Mouse (Mus musculus) mature B cell (primary cell): Measurements from ENCODE around the gene Naa15.

Experiments
- in situ Hi-C: fragments of 300-500 bp; cut with MboI; formaldehyde crosslinking; loops from 2 replicates; pipeline ENCODE4 v1.14.3; 2019

Naa15 gene

DNA sequence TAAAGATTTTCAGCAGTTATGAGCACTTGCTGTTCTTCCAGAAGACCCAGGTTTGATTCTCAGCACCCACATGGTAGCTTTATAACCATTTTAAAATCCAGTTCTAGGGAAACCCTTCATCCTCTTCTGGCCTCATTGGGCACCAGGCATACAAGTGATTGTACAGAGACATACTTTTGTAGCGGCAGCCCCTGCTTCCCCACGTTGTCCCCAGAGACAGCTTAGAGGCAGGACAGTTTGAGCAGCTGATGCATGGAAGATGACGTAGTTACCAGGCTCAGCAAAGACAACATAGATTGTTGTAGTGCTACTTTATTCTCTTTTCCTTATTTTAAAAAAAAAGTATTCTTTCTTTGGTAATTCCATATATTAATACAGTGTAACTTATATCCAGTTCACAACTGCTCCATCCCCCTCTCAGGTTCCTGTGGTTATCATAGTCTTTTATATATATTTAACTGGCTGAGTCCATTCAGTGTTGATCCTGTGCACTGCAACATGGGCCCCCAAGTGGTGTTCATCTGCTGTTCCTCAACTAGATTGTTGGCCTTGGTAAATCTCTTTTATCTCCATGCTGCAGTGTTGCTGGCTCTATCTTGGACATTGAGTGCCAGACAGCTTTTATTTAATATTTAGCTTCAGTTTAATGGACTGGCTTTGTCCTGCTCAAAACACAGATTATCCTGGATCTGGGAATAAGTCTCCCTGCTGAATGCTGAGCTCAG lies 20.1 kb downstream of the Naa15 start:
- in situ Hi-C loops, result no loop called here

DNA sequence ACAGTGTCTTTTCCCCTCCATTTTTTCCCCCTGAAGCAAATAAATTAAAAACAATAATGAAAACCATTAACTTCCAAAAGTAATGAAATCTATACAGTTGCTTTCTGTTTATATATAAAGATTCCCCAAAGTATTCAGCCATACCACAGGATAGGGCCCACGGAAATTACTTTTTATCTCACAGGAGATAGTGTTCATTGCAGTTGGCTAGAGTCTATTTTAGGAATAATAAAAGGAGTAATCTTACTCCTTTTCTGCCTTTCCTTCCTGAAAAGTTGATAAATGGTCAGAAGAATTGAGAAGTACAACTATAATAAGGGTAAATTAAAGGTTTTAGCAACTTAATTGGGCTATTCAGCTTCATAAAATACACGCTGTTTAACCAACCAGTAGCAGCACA lies 53.6 kb downstream of the Naa15 start:
- in situ Hi-C loops, result no loop called here

DNA sequence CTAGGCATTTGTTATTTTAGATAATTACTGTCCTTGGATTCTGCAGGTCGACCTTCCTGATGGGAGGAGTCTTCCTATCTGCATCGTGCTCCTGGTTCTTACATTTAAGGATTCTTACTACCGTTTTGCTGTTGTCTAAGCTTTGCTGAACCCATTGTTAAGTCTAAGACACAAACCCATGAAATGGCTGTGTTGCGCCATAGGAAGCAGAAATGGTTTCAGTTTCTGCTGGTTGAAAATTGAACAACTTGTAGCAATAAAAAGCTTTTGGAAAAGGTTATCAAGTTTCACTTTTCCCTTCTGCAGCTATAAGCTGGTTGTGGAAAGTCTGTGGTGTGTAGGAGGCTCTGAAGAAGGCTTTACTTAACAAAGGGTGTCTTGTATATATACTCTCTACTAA lies 60.8 kb downstream of the Naa15 start:
- in situ Hi-C loops, result loop anchor here (25.0 kb wide), 1 partner anchor 1987 kb away; the partner anchor contains the start of genes Nhlrc3 and Proser1

DNA sequence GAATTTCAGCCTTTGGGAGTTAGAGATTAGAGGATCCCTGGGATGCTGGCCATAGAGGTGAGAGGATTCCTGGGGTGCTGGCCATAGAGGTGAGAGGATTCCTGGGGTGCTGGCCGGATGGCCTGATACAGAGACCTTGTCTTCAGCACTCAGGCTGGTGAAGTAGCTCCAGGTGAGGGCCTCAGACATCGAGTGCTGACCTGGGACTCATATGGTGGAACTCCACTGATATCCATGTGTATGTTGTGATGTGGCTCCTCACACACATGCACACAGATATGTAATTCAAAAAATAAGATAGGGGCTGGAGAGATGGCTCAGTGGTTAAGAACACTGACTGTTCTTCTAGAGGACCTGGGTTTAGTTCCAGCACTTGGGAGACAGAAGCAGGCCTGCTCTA lies 64.9 kb downstream of the Naa15 start:
- in situ Hi-C loops, result loop anchor here (25.0 kb wide), 1 partner anchor 1982 kb away; the partner anchor contains the start of genes Nhlrc3 and Proser1

DNA sequence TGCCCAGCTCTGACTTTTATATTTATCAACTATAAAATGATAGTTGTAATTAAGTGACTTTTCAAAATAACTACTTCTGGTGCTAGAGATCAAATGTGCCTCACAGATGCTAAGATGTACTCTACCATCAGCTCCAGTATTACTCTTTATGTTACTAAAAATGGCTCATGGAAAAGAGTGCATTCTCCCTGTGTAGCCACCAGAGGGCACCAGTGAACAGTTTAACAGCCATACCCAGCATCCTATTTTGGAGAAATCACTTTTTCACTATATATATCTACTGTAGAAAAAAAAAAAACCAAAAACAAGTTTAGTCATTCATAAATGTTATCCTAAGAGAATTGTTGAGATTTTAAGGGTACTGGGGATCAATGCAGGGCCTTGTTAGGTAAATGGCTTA lies 66.1 kb downstream of the Naa15 start:
- in situ Hi-C loops, result loop anchor here (25.0 kb wide), 1 partner anchor 1981 kb away; the partner anchor contains the start of genes Nhlrc3 and Proser1

DNA sequence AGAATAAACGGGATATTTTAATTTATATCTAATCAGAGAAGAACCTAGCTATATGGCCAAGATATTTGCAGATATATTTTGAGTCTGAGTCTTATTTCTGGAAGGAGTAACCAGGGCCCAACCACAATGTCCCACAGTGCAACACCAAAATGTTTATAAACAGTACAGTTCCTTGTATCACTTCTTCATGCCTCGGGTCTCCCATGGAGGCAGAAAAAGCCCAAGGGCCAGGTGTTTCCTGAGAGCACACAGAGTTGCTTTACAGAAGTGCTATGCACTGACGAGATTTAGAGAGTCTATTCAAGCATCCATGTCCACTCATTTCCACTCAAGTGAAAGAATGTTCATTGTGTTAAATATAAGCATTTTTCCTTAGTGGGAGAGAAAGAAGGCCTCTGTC lies 66.9 kb downstream of the Naa15 start:
- in situ Hi-C loops, result loop anchor here (25.0 kb wide), 1 partner anchor 1980 kb away; the partner anchor contains the start of genes Nhlrc3 and Proser1

DNA sequence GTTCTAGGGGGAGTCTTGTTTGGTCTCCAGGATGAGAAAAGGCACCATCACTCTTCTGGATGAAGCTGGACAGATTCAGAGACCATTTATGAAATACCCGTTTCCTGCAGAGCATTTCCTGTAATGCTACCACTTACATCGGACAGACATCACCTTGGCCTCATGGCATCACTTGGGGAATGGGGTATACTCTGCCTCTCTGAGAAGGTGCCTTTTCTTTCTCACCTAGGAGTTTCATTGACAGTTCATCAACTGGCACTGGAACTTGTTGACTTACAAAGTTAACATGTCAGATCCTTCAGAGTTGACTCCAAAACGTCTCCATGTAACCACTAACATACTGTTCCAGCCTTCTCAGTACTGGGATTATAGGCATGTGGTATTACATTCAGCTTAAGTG lies 67.8 kb downstream of the Naa15 start:
- in situ Hi-C loops, result loop anchor here (25.0 kb wide), 1 partner anchor 1980 kb away; the partner anchor contains the start of genes Nhlrc3 and Proser1

DNA sequence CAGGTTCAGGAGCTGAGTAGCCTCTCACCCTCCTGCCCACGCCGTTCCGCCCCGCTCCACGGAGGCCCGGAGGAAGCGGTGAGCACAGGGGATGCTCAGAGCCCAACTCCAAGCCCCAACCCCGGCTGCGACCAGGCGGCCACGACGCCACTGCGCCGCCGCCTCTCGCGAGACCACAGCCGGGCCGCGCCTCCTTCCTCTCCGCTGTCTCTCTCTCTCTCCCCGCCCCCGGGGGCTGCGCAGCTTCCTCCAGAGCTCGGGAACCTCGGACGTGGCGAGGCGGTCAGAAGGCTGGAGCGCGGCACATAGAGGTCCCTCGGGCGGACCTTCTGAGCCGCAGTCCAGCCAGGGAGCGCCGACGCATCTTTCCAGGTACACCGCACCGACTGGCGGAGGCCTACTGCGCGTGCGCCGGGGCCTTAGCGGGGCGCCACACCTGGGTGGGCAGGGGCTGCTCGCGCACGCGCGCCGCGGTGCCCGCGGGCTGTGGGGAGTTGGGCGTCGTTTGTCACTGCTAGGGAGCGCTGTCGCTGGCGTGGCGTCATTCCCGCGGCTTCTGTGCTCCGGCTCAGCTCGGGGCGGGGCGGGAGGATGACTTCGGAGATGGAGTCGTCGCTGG lies 68.9 kb downstream of the Naa15 start, which contains the start of gene Rab33b:
Gene Rab33b (plus strand): TSS at position 180 of the 619 bp plus-strand sequence.
- in situ Hi-C loops, result loop anchor here (25.0 kb wide), 1 partner anchor 1978 kb away; the partner anchor contains the start of genes Nhlrc3 and Proser1

DNA sequence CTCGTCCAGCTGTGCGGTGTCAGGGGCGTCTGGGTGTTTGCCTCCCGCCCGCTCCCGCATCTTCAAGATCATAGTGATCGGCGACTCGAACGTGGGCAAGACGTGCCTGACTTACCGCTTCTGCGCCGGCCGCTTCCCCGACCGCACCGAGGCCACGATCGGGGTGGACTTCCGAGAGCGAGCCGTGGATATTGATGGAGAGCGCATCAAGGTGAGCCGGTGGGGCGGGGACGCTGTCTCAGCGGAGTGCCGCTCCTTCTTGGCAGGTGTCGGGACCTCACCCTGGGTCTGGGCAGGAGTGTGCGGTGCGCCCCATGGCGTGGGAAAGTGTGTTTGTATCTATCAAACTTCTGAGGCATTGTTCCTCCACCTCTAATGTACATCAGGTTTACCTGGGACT lies 69.4 kb downstream of the Naa15 start:
- in situ Hi-C loops, result loop anchor here (25.0 kb wide), 1 partner anchor 1978 kb away; the partner anchor contains the start of genes Nhlrc3 and Proser1

DNA sequence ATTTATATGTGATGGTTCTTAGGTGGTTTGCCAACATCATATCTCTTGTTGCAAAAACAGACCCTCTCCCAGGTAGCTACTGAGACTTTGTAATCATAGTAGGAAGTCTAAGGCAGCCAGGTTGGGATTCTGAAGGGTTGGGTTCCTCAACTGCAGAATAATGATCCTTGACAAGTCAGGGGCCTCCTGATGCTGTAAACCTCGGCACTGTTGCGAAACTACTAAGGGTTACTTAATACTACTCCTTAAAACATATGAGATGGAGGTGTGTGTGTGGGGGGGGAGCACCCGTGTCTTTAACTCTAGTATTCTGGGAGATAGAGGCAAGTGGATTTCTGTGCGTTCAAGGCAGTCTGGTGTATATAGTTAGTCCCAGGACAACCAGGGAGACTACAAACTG lies 70.4 kb downstream of the Naa15 start:
- in situ Hi-C loops, result loop anchor here (25.0 kb wide), 1 partner anchor 1977 kb away; the partner anchor contains the start of genes Nhlrc3 and Proser1

DNA sequence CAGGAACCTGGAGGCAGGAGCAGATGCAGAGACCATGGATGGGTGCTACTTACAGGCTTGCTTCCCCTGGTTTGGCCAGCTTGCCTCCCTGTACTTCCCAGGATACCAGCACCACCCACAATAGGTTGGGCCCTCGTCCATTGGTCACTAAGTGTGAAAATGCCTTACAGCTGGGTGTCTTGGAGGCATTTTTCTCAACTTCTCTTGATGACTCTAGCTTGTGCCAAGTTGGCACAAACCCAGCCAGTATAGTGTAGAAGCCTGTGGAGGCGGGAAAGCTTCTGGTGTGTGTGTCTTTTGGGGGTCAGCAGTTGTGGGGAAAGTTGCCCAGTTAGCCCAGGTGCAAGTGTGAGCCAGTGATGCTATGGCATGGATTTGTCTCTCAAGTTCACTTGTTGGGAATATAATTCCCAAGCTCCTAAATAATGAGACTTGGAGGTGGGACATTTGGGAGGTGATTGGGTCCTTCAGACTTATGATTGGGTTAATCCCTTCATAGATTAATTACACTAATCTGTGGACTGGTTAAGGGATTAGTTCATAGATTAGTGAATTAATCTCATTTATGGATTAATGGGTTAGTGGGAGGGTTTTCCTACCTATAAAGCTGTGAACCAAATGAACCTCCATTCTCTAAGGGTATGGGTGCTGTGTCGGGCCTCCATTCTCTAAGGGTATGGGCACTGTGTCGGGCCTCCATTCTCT lies 71.7 kb downstream of the Naa15 start:
- in situ Hi-C loops, result loop anchor here (25.0 kb wide), 1 partner anchor 1976 kb away; the partner anchor contains the start of genes Nhlrc3 and Proser1

DNA sequence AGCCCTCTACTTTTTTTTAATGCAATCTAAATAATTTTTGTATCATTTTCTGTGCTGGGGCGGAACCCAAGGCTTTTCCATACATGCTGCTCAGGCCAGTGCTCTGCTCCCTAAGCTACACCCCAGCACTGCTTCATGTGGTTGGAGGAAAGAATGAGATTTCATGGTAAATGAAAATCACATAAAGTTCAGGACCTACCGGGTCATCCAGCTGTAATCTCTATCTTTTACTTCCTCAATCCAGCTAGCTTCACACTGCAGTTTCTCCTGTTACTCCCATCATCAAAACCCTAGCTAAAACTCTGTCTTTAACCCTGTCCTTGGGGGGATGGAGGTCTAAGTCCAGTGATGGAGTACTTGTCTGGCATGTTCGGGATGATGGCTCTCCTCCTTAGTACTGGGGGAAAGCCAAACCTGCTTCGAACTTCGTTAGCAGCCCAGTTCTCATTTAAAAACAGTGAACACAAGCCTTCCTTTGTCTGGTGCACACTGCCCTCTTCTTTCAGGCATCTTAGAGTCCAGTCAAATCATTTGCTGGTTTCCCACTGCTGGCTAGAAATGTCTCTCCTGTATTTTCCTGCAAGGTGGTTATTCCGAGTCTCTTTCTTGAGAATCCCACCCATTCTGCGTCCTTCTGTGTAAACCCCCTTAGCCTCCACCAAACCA lies 75.3 kb downstream of the Naa15 start:
- in situ Hi-C loops, result loop anchor here (25.0 kb wide), 1 partner anchor 1972 kb away; the partner anchor contains the start of genes Nhlrc3 and Proser1

DNA sequence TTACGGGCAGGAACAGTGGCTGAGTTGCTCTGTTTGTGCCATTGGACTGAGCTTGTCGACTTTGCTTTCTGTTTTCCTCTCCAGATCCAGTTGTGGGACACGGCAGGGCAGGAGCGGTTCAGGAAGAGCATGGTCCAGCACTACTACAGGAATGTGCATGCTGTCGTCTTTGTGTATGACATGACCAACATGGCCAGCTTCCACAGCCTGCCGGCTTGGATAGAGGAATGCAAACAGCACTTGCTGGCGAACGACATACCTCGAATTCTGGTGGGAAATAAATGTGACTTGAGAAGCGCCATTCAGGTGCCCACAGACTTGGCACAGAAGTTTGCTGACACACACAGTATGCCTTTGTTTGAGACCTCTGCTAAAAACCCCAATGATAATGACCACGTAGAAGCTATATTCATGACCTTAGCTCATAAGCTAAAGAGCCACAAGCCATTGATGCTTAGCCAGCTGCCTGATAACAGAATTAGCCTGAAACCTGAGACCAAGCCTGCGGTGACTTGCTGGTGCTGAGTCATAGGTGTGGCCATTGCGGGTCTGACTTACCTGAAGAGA lies 78.4 kb downstream of the Naa15 start:
- in situ Hi-C loops, result loop anchor here (25.0 kb wide), 1 partner anchor 1969 kb away; the partner anchor contains the start of genes Nhlrc3 and Proser1

DNA sequence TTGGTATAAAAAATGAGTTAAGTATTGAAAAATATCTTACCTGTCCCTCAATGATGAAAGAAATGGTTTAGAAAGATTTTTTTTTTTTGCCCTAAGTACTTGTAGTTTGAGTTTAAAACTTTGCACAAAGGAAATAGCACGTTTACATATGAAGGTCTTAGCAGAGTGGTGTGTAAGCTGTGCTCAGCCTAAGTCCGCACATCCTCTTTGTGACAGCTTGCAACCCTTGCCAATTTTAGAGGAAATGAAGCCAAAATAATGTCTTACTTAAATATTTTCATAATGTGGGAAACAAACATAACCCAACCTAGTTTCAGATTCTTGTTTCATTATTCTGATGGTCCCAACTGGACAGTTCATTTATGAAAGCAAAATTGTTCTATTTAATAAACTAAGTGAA lies 79.5 kb downstream of the Naa15 start:
- in situ Hi-C loops, result loop anchor here (25.0 kb wide), 1 partner anchor 1968 kb away; the partner anchor contains the start of genes Nhlrc3 and Proser1

DNA sequence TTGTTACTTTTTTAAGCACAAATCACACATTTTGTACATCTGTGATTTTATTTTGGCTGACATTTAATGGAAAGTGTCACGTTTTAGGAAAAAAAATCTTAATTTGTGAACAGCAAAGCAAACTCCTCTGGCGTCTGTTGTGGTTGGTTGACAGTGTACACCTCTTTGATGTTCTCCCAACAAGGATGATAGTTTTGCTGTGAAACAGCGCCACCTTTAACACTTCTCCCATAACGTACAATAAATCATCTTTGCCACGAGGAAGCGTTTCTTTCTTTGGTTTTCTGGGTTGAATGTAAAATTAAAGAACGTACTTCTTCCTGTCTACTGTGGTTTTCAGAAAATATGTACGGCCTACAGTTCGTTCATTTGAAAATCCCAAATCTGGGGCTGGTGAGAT lies 80.7 kb downstream of the Naa15 start:
- in situ Hi-C loops, result loop anchor here (25.0 kb wide), 1 partner anchor 1967 kb away; the partner anchor contains the start of genes Nhlrc3 and Proser1

DNA sequence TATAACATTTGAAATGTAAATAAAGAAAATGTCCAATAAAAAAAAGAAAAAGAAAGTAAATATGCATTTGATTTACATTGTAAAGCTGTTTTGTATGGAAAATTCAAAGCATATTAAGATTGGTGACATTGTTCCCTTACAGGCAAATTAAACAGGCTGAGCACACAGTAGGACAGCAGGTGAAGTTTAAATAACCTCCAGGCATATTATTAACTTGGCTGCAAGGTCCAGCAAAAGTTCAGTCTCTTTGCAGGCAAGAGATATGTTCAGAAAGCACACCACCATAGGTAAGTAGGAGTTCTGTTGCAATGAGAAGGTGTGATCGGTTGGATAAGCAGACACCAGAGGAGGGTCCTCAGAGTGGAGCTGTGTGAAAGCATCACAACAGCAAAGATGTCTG lies 83.0 kb downstream of the Naa15 start:
- in situ Hi-C loops, result loop anchor here (25.0 kb wide), 1 partner anchor 1964 kb away; the partner anchor contains the start of genes Nhlrc3 and Proser1

DNA sequence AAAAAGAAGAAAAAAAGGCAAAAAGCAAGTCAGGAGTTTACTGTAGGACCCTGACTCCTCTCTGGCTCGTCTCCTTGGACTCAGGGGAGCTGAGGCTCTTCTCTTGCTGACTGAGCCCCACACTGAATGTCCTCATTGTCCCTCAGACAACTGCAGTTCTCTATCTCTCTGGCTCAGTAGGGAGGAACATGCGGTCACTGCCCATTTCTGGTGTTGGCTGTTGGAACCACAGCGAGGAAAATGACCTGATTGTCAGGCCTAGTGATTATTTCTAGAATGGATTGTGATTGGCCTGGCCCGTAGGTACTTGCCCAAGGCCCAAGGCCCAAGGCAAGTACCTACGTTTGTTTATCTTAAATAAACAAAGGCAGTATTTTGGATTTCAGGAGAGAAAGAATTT lies 83.7 kb downstream of the Naa15 start:
- in situ Hi-C loops, result loop anchor here (25.0 kb wide), 1 partner anchor 1964 kb away; the partner anchor contains the start of genes Nhlrc3 and Proser1

DNA sequence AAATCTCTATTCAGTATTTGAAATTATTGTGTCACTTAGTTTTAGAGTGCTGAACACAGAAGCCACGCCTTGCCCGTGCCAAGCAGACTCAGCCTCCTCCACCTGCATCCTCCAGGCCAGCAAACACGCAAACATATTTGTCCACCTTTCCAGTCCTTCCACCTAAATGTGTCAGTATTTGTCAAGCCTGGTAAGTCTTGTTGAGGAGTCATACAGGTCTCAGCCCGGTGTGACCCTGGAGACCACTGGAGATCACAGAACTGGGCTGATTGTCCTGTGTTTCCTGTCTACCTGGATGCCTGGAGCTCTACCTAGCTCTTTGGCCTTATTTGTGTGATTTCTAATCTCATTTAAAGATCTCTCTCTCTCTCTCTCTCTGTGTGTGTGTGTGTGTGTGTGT lies 84.9 kb downstream of the Naa15 start:
- in situ Hi-C loops, result loop anchor here (25.0 kb wide), 1 partner anchor 1962 kb away; the partner anchor contains the start of genes Nhlrc3 and Proser1

DNA sequence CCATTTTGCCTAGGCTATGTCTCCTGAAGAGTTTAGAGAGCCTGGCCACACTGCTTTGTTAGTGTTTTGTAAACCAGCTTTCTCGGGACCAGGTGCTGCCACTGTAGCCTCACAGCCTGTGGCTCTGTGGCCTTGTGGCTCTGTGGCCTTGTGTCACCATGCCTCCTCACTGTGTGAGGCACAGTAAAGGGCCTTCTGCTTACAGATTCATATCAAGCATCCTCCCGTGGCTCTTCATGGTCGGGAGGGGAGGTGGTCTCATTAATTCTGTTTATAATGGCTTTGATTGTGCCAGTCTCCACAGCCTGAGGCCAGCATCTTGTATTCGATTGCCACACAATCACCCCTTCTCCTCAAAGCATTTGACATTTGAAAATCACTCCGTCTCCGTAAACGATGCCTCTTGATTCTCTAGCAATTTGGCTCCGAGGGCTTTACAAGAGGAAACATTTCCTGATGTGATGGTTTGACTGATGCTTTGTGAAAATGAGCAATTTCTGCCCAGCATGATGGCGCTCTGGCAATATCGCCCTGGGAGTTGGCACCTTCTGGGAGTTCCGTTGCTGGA lies 89.5 kb downstream of the Naa15 start:
- in situ Hi-C loops, result no loop called here

DNA sequence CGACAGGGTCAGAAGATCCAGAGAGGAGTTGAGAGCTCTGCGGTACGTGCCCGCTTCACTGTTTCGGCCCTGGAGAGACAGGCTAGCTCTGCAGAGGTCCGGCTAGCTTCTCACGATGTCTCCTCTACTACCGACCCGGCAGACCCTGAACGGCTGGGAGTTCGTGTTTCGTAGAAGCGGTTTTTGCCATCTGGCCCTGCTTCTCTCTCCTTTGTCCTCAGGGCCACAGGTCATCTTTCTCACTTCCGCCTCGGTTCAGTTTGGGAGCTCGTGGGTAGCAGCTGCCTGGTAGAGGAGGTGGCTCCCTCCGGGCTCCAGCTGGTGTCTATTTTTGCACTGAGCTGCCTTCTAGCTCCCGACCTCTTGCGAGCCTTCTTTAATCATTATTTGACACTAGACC lies 90.5 kb downstream of the Naa15 start:
- in situ Hi-C loops, result no loop called here
